Mouse (Mus musculus): ENCODE measurements at regions not wholly inside any gene's neighbourhood (a gene's known extent, or its start where the extent isn't known, plus 50 kb on each side); places are given as distances from the start of the nearest gene placed in this dataset.

- no peak for ATAC-seq (replicated peaks; ENCODE audit: low FRiP score, poor library complexity, severe bottlenecking)
Observed at GRCm38 (mm10) chr12:118566681-118567080, 265.4 kb upstream of the Sp4 start.

- ATAC-seq (replicated peaks; ENCODE audit: low FRiP score, poor library complexity, severe bottlenecking) = no peak
Observed at GRCm38 (mm10) chr12:118564394-118565112, 263.3 kb upstream of the Sp4 start.

GRCm38 (mm10) chr12:118562226-118562625 is 261.0 kb upstream of the Sp4 start:
- no peak for ATAC-seq (replicated peaks; ENCODE audit: low FRiP score, poor library complexity, severe bottlenecking)

- no peak for ATAC-seq (replicated peaks; ENCODE audit: low FRiP score, poor library complexity, severe bottlenecking)
Observed at GRCm38 (mm10) chr12:118549071-118549470, 247.8 kb upstream of the Sp4 start.

- no peak for ATAC-seq (replicated peaks; ENCODE audit: low FRiP score, poor library complexity, severe bottlenecking)
Observed at GRCm38 (mm10) chr12:118540336-118540735, 239.1 kb upstream of the Sp4 start.

GRCm38 (mm10) chr12:118530514-118530913 is 229.3 kb upstream of the Sp4 start:
- no peak for ATAC-seq (replicated peaks; ENCODE audit: low FRiP score, poor library complexity, severe bottlenecking)

- ATAC-seq (replicated peaks; ENCODE audit: low FRiP score, poor library complexity, severe bottlenecking) = no peak
Observed at GRCm38 (mm10) chr12:118529428-118530361, 228.5 kb upstream of the Sp4 start.

GRCm38 (mm10) chr12:118521770-118522169 is 220.5 kb upstream of the Sp4 start:
- ATAC-seq (replicated peaks; ENCODE audit: low FRiP score, poor library complexity, severe bottlenecking) = no peak

- ATAC-seq (replicated peaks; ENCODE audit: low FRiP score, poor library complexity, severe bottlenecking) = no peak
Observed at GRCm38 (mm10) chr12:118521329-118521728, 220.1 kb upstream of the Sp4 start.

GRCm38 (mm10) chr12:118519801-118520327 is 218.6 kb upstream of the Sp4 start:
- ATAC-seq (replicated peaks; ENCODE audit: low FRiP score, poor library complexity, severe bottlenecking) = no peak

GRCm38 (mm10) chr12:118510989-118511388 is 209.7 kb upstream of the Sp4 start:
- no peak for ATAC-seq (replicated peaks; ENCODE audit: low FRiP score, poor library complexity, severe bottlenecking)

GRCm38 (mm10) chr12:118508972-118509917 is 208.0 kb upstream of the Sp4 start:
- ATAC-seq (replicated peaks; ENCODE audit: low FRiP score, poor library complexity, severe bottlenecking) = no peak

- no peak for ATAC-seq (replicated peaks; ENCODE audit: low FRiP score, poor library complexity, severe bottlenecking)
Observed at GRCm38 (mm10) chr12:118500392-118500791, 199.2 kb upstream of the Sp4 start.

- ATAC-seq (replicated peaks; ENCODE audit: low FRiP score, poor library complexity, severe bottlenecking) = no peak
Observed at GRCm38 (mm10) chr12:118488038-118488437, 186.8 kb upstream of the Sp4 start.

GRCm38 (mm10) chr12:118486434-118486833 is 185.2 kb upstream of the Sp4 start:
- no peak for ATAC-seq (replicated peaks; ENCODE audit: low FRiP score, poor library complexity, severe bottlenecking)

GRCm38 (mm10) chr12:118481347-118481746 is 180.1 kb upstream of the Sp4 start:
- ATAC-seq (replicated peaks; ENCODE audit: low FRiP score, poor library complexity, severe bottlenecking) = no peak

GRCm38 (mm10) chr12:118474732-118475131 is 173.5 kb upstream of the Sp4 start:
- no peak for ATAC-seq (replicated peaks; ENCODE audit: low FRiP score, poor library complexity, severe bottlenecking)

GRCm38 (mm10) chr12:118466837-118467236 is 165.6 kb upstream of the Sp4 start:
- no peak for ATAC-seq (replicated peaks; ENCODE audit: low FRiP score, poor library complexity, severe bottlenecking)

- ATAC-seq (replicated peaks; ENCODE audit: low FRiP score, poor library complexity, severe bottlenecking) = no peak
Observed at GRCm38 (mm10) chr12:118457493-118458408, 156.5 kb upstream of the Sp4 start.

Measured in erythroid progenitor cell, adult 5-6 weeks (primary cell).